Mouse (Mus musculus): ENCODE results near the gene S100a6. TPM values are rescaled to one million over a fixed set of nuclear protein-coding genes. Genes with fewer than 3 reads are reported as not detected.

Gene S100a6
- polyA plus RNA-seq, 2 experiments: 5.4 to 13.6 TPM

DNA sequence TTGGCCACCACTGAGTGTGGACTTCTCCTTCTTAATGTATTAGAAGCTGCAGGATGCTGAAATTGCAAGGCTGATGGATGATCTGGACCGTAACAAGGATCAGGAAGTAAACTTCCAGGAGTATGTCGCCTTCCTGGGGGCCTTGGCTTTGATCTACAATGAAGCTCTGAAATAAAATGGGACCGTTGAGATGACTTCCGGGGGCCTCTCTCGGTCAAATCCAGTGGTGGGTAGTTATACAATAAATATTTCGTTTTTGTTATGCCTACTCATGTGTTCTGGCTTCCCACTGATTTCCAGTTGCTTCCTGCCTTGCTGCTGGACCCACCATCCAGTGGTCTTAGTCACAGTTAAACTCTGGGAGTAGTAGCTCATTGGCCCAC, 1.5 kb downstream of the S100a6 start:
- H3K27ac ChIP-seq: no peak overlapping the region
- ATAC-seq (ENCODE audit: insufficient read depth) (no peak), DNase-seq (ENCODE audit: low read depth in 3 of 3, low spot score in 3 of 3) (no peak)
- no peaks in the 10 kb centered on the region for H3K27me3 ChIP-seq (ENCODE audit: control insufficient read depth, insufficient read depth, low read length)
- no peaks in the 10 kb centered on the region for H3K36me3 ChIP-seq (replicated peaks; ENCODE audit: control insufficient read depth, insufficient read depth, low read depth)
- H3K4me1 ChIP-seq (replicated peaks; ENCODE audit: control insufficient read depth in 2 of 2, insufficient read depth in 2 of 2, low read length in 1 of 2): no peaks in the 10 kb centered on the region
- H3K9me3 ChIP-seq (ENCODE audit: control insufficient read depth, low read length): no peaks in the 10 kb centered on the region
- no peak overlapping the region for H3K4me2 ChIP-seq (ENCODE audit: low read depth)
- no peak for TF ChIP-seq EP300 (IDR thresholded peaks at IDR 0.05; ENCODE audit: low read depth)
- TF ChIP-seq CTCF (IDR thresholded peaks at IDR 0.05; ENCODE audit: low read depth): no peak
- 56% methylated on average over 6 of the region's 6 CpGs for WGBS (ENCODE audit: insufficient replicate concordance)
- no peak overlapping the region for H3K4me3 ChIP-seq (ENCODE audit: insufficient read depth in 1 of 2, low read depth in 2 of 2, low read length in 2 of 2)
- no peak overlapping the region for H3K9ac ChIP-seq (replicated peaks)

DNA sequence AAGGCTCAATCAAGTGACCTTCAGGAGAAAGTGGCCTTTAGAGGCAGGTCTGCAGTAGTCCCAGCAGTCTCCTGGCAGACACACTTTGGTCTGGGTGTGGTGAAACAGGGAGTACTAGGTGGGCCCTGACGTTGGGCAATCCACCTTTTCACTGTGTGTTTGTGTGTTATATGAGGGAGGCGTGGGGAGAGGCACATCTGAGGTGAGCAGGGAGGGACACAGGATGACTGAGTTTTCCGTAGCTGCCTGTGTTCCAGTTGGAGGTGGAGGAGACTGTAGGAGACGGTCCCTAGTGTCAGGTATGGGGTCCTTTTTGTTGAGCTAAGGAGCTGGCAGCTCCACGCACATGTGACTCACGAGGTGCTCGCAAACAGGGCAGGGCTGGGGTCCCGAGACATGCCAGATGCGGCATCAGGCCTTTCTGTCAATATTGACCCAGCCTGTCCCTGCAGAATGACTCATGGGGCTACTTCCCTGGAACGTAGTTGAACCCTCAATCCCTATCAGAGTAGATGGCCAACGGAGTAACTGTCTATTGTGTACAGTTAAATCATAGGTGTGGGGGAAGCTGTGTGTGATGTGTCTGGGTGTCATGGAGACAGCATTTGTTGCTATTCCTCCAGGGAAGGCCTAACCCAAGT, 2.0 kb downstream of the S100a6 start:
- no peak for TF ChIP-seq CTCF (IDR thresholded peaks at IDR 0.05; ENCODE audit: low read depth)
- TF ChIP-seq EP300 (IDR thresholded peaks at IDR 0.05; ENCODE audit: low read depth): no peak
- H3K4me1 ChIP-seq (replicated peaks; ENCODE audit: control insufficient read depth in 2 of 2, insufficient read depth in 2 of 2, low read length in 1 of 2): no peaks in the 10 kb centered on the region
- 57% methylated on average over 11 of the region's 11 CpGs for WGBS (ENCODE audit: insufficient replicate concordance)
- H3K27ac ChIP-seq: no peak overlapping the region
- DNase-seq (ENCODE audit: low read depth in 3 of 3, low spot score in 3 of 3) (no peak), ATAC-seq (ENCODE audit: insufficient read depth) (no peak)
- H3K4me2 ChIP-seq (ENCODE audit: low read depth): no peak overlapping the region
- no peaks in the 10 kb centered on the region for H3K27me3 ChIP-seq (ENCODE audit: control insufficient read depth, insufficient read depth, low read length)
- no peak overlapping the region for H3K4me3 ChIP-seq (ENCODE audit: insufficient read depth in 1 of 2, low read depth in 2 of 2, low read length in 2 of 2)
- H3K36me3 ChIP-seq (replicated peaks; ENCODE audit: control insufficient read depth, insufficient read depth, low read depth): no peaks in the 10 kb centered on the region
- H3K9ac ChIP-seq (replicated peaks): no peak overlapping the region
- H3K9me3 ChIP-seq (ENCODE audit: control insufficient read depth, low read length): no peaks in the 10 kb centered on the region

DNA sequence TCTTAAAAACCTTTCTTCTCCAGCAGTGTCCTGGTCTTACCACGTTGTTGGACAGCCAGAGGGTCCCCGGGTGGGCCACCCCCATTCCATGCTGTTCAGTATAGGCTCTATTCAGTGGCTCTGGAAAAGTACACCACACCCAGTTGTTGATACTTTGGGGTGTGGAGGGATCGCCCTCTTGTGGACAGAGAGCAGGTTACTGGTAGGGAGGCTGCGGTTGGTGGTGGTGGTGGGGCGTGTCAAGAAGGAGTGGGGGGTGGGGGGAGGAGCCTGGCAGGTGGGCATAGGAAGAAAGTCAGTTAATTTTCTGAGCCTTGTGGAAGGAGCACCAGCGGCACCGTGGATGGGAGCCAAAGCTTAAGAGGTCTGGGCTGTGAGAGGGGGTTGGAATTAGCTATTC, 2.7 kb downstream of the S100a6 start:
- Histone ChIP-seq H3K4me3 (ENCODE audit: insufficient read depth in 1 of 2, low read depth in 2 of 2, low read length in 2 of 2) (no peak overlapping the region), H3K27ac (no peak overlapping the region), H3K36me3 (replicated peaks; ENCODE audit: control insufficient read depth, insufficient read depth, low read depth) (no peaks in the 10 kb centered on the region), H3K27me3 (ENCODE audit: control insufficient read depth, insufficient read depth, low read length) (no peaks in the 10 kb centered on the region), H3K9me3 (ENCODE audit: control insufficient read depth, low read length) (no peaks in the 10 kb centered on the region), H3K9ac (replicated peaks) (no peak overlapping the region), H3K4me2 (ENCODE audit: low read depth) (no peak overlapping the region), H3K4me1 (replicated peaks; ENCODE audit: control insufficient read depth in 2 of 2, insufficient read depth in 2 of 2, low read length in 1 of 2) (no peaks in the 10 kb centered on the region)
- DNase-seq (ENCODE audit: low read depth in 3 of 3, low spot score in 3 of 3) (peak; percentile 10 to 31 (median 25)), ATAC-seq (ENCODE audit: insufficient read depth) (no peak)
- 5% methylated on average over 7 of the region's 7 CpGs for WGBS (ENCODE audit: insufficient replicate concordance)
- TF ChIP-seq EP300 (IDR thresholded peaks at IDR 0.05; ENCODE audit: low read depth) (no peak), CTCF (IDR thresholded peaks at IDR 0.05; ENCODE audit: low read depth) (peak; percentile 75)

DNA sequence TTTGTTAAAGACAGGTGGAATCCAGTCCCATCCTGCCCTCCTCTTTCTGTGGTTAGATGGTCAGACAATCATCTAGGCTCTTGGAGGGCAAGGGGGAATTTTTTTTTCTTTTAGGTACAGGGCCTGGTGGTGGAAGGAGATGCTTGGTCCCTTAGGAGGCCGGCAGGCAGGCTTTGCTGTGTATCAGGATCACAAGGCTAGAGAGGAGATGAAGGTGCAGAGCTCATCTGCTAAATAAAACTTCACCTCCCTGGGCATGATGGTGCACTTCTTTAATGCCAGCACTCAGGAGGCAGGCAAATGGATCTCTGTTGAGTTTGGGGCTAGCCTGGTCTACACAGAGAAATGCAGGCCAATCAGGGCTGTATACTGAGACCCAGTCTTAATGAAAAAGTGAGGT, 3.2 kb downstream of the S100a6 start:
- no peak overlapping the region for H3K4me3 ChIP-seq (ENCODE audit: insufficient read depth in 1 of 2, low read depth in 2 of 2, low read length in 2 of 2)
- ATAC-seq (ENCODE audit: insufficient read depth) (no peak), DNase-seq (ENCODE audit: low read depth in 3 of 3, low spot score in 3 of 3) (no peak)
- H3K36me3 ChIP-seq (replicated peaks; ENCODE audit: control insufficient read depth, insufficient read depth, low read depth): no peaks in the 10 kb centered on the region
- WGBS (ENCODE audit: insufficient replicate concordance): 52% methylated on average over 1 of the region's 1 CpGs
- H3K9ac ChIP-seq (replicated peaks): no peak overlapping the region
- H3K27ac ChIP-seq: no peak overlapping the region
- no peaks in the 10 kb centered on the region for H3K9me3 ChIP-seq (ENCODE audit: control insufficient read depth, low read length)
- H3K27me3 ChIP-seq (ENCODE audit: control insufficient read depth, insufficient read depth, low read length): no peaks in the 10 kb centered on the region
- H3K4me2 ChIP-seq (ENCODE audit: low read depth): no peak overlapping the region
- no peak for TF ChIP-seq CTCF (IDR thresholded peaks at IDR 0.05; ENCODE audit: low read depth)
- no peak for TF ChIP-seq EP300 (IDR thresholded peaks at IDR 0.05; ENCODE audit: low read depth)
- no peaks in the 10 kb centered on the region for H3K4me1 ChIP-seq (replicated peaks; ENCODE audit: control insufficient read depth in 2 of 2, insufficient read depth in 2 of 2, low read length in 1 of 2)

DNA sequence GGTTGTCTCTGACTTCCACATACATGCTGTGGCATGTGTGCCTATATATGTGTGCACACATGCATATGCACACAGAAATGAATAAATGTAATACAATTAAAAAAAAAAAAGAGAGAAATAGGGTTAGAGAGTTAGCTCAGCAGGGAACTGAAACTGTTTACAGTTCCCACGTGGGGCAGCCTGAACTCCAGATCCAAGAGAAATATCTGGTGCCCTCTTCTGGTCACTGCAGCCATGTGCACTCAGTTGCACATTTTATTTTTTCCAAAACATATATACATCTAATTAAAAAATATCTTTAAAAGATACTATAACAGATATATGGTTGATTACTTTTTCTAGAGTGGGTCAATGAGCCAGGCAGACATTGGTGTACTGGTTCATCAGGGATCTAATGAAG, 4.9 kb downstream of the S100a6 start:
- Histone ChIP-seq H3K4me3 (ENCODE audit: insufficient read depth in 1 of 2, low read depth in 2 of 2, low read length in 2 of 2) (no peak overlapping the region), H3K27ac (no peak overlapping the region), H3K36me3 (replicated peaks; ENCODE audit: control insufficient read depth, insufficient read depth, low read depth) (no peaks in the 10 kb centered on the region), H3K4me1 (replicated peaks; ENCODE audit: control insufficient read depth in 2 of 2, insufficient read depth in 2 of 2, low read length in 1 of 2) (no peaks in the 10 kb centered on the region), H3K4me2 (ENCODE audit: low read depth) (no peak overlapping the region), H3K9me3 (ENCODE audit: control insufficient read depth, low read length) (no peaks in the 10 kb centered on the region), H3K27me3 (ENCODE audit: control insufficient read depth, insufficient read depth, low read length) (no peaks in the 10 kb centered on the region), H3K9ac (replicated peaks) (no peak overlapping the region)
- DNase-seq (ENCODE audit: low read depth in 3 of 3, low spot score in 3 of 3) (no peak), ATAC-seq (ENCODE audit: insufficient read depth) (no peak)
- TF ChIP-seq EP300 (IDR thresholded peaks at IDR 0.05; ENCODE audit: low read depth): no peak
- peak; percentile 31; the same call in 1 of the 2 replicates for TF ChIP-seq CTCF (IDR thresholded peaks at IDR 0.05; ENCODE audit: low read depth)
- 6% methylated on average over 1 of the region's 1 CpGs for WGBS (ENCODE audit: insufficient replicate concordance)

Data from liver, embryonic 14.5 days (tissue).